Mouse (Mus musculus): ENCODE results near the gene Llgl2.

Llgl2 gene

GRCm38 (mm10) chr11:115808696-115809310 lies 15.0 kb upstream of the Llgl2 start:
- in situ Hi-C loops (cut with MboI, MseI) = no loop called here

GRCm38 (mm10) chr11:115809311-115809781 lies 14.5 kb upstream of the Llgl2 start:
- in situ Hi-C loops (cut with MboI, MseI) = no loop called here

DNA sequence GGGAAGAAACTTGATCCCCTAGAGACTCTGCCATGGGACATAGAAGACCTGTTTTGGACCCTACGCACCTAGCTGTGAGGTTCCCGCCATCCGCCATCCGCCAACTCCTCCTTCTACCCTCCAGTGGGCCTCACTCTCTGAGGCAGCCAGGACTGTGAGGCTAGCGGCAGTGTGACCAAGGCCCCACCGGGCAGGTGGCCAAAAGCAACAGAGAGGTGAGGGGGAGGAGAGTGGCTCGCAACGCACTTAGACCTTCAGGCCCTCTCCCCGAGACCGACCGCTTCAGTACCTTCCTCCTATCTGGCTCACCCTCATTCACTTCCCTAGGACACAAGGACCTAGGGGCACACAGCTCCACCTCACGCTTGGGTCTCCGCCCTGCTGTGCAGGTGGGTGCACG lies 13.5 kb upstream of the Llgl2 start:
- in situ Hi-C loops (cut with MboI, MseI) = loop anchor here (5.0 to 10.0 kb wide), 4 partner anchors 86 to 196 kb away; partner anchors contain the start of gene Mif4gd (in 1 of the 2)

GRCm38 (mm10) chr11:115811381-115812093 lies 12.3 kb upstream of the Llgl2 start:
- in situ Hi-C loops (cut with MboI, MseI) = loop anchor here (5.0 to 10.0 kb wide), 4 partner anchors 87 to 197 kb away; partner anchors contain the start of gene Mif4gd (in 1 of the 2)

GRCm38 (mm10) chr11:115812095-115812494 lies 11.8 kb upstream of the Llgl2 start:
- in situ Hi-C loops (cut with MboI, MseI) = loop anchor here (5.0 to 10.0 kb wide), 4 partner anchors 87 to 197 kb away; partner anchors contain the start of gene Mif4gd (in 1 of the 2)

- in situ Hi-C loops (cut with MboI, MseI) = loop anchor here (5.0 to 10.0 kb wide), 4 partner anchors 88 to 198 kb away; partner anchors contain the start of gene Mif4gd (in 1 of the 2)
Observed at GRCm38 (mm10) chr11:115812533-115813420, 11.1 kb upstream of the Llgl2 start.

GRCm38 (mm10) chr11:115813507-115814296 lies 10.1 kb upstream of the Llgl2 start, which contains the start of gene Caskin2:
Gene Caskin2, minus strand, starts transcription at chr11:115813639.
- in situ Hi-C loops (cut with MboI, MseI) = loop anchor here (5.0 to 10.0 kb wide), 4 partner anchors 89 to 199 kb away; partner anchors contain the start of gene Mif4gd (in 1 of the 2)

- in situ Hi-C loops (cut with MboI, MseI) = loop anchor here (5.0 to 10.0 kb wide), 4 partner anchors 90 to 200 kb away; partner anchors contain the start of gene Mif4gd (in 1 of the 2)
Observed at GRCm38 (mm10) chr11:115814605-115815450, 9.0 kb upstream of the Llgl2 start, which contains the start of gene Tsen54. Gene Tsen54, plus strand, starts transcription at chr11:115814724.

- in situ Hi-C loops (cut with MboI, MseI) = loop anchor here in 1 of 2 experiments (10.0 kb wide), 2 partner anchors 93 to 203 kb away; partner anchors contain the start of gene Mif4gd
Observed at GRCm38 (mm10) chr11:115817331-115817730, 6.5 kb upstream of the Llgl2 start.

- in situ Hi-C loops (cut with MboI, MseI) = loop anchor here in 1 of 2 experiments (10.0 kb wide), 2 partner anchors 95 to 205 kb away; partner anchors contain the start of gene Mif4gd
Observed at GRCm38 (mm10) chr11:115819915-115820623, 3.8 kb upstream of the Llgl2 start.

DNA sequence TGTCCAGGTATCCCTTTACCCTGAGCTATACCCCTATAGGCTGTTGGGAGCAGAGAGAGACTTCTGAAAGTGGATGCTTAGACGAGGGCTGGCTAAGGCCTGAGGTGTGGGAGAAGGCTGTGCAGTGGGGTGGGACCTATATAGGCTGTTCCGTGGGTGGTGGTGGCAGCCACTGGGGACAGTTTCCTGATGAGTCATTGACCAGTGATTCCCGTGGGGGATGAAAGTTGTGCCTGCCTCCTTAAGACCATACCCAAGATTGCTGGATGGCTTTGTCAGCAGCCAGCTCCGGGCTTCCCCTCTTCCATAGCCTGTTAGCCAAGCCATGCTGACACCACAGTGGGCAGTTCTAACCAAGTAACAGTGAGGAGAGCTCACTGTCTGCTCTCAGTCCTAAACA lies 2.8 kb upstream of the Llgl2 start:
- in situ Hi-C loops (cut with MboI, MseI) = no loop called here

- in situ Hi-C loops (cut with MboI, MseI) = no loop called here
Observed at GRCm38 (mm10) chr11:115824813-115825212, 964 bp downstream of the Llgl2 start.

DNA sequence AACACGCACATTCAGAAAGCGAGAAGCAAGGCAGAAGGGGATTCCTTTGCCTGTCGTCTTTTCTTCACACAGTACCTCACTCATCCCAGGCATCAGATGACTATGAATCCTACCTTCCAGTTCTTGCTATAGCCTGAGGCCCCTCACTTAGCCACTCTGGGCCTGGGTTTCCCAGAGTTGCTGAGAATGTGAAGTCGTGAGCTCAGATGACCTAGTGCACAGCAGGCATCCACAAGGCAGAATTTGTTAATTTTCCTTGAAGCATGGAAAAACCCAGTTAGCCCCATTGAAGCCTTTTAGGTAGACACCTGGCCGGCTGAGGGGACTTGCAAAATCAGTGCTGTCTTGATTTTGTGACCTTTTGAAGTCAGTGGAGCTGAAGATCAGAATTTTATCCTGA lies 2.6 kb downstream of the Llgl2 start:
- in situ Hi-C loops (cut with MboI, MseI) = no loop called here

DNA sequence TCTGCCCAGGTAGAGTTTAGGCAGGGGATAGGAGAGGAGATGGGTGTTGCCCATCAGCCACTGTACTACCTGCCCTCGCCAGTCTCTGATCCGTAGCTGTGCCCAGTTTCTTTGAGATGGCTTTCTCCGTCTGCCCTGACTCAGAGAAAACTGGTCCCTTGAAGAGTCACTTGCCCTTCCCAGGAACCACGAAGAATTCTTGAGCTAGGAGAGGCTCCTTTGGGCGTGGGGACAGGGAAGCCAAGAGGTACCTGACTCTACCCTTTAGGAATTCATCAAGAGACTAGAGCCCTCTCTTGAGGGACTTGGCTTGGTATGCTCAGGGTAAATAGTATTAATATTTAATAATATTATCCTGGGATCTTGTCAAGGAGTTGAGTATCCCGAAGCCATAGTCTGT lies 3.8 kb downstream of the Llgl2 start:
- in situ Hi-C loops (cut with MboI, MseI) = no loop called here

- in situ Hi-C loops (cut with MboI, MseI) = no loop called here
Observed at GRCm38 (mm10) chr11:115829036-115829435, 5.2 kb downstream of the Llgl2 start.

DNA sequence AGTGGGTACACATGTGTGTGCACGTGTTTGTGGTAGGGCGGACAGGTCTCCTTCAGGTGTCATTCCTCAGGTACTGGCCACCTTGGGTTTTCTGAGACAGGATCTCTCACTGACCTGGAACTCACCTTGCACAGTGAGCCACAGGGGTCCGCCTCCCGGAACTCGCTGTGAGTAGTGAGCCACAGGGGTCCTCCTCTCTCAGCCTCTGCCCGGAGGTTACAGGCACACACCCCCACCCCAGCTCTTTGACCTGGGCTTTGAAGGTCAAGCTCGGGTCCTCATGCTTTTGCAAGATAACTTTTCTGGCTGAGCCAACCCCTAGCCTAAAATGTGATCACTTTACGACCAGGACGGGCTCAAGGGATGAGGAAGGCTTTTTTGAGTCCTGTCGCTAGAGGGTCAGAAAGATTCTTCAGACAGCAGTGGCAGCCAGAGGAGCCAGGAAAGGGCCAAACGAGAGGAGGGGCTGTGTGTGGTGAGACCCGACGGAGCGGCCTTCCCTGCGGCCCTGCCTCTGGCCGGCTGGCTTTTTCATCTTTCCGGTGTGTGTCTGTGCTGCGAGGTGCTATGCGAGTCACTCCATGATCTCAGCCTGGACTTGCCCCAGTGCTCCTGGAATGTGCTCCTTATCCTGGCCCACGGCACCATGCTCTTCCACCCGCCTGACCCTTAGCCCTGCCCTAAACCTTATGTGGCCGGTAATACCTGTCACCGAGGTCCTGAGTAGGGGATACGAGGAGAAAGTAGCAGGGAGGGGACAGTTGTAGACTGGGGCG lies 6.9 kb downstream of the Llgl2 start:
- in situ Hi-C loops (cut with MboI, MseI) = loop anchor here in 1 of 2 experiments (10.0 kb wide), 1 partner anchor 1546 kb away; no protein-coding TSS in a partner anchor

DNA sequence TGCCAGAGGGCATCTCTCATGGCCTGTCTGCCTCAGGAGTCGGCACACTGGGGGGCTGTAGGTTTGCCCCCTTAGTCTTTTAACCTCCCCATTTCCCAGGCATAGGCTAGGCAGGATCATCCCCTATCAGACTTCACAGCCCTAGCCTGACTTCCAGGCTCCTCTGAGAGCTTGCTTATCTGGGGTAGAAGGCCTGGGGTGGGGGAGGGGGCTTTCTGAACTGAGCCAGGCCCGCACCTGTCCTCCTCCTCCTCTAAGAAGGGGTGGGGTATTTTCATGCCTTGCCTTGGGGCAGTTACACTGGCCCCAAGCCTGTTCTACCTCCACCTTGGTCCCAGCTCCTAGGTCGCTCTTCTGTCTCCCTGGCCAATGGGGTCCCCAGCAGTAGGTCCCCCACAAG lies 7.7 kb downstream of the Llgl2 start:
- in situ Hi-C loops (cut with MboI, MseI) = loop anchor here in 1 of 2 experiments (10.0 kb wide), 1 partner anchor 1547 kb away; no protein-coding TSS in a partner anchor

- in situ Hi-C loops (cut with MboI, MseI) = loop anchor here in 1 of 2 experiments (10.0 kb wide), 1 partner anchor 1547 kb away; no protein-coding TSS in a partner anchor
Observed at GRCm38 (mm10) chr11:115832064-115832463, 8.2 kb downstream of the Llgl2 start.
